Mouse (Mus musculus) kidney, postnatal 36 days (tissue): ENCODE results near the gene Lrrk1.

Source experiments
- DNase-seq, 2 experiments: peaks; one replicate each; pipeline ENCODE4 v3.0.0; 2021 to 2022; ENCODE audit warnings: mixed read lengths in 2 of 2

Lrrk1 gene

DNA sequence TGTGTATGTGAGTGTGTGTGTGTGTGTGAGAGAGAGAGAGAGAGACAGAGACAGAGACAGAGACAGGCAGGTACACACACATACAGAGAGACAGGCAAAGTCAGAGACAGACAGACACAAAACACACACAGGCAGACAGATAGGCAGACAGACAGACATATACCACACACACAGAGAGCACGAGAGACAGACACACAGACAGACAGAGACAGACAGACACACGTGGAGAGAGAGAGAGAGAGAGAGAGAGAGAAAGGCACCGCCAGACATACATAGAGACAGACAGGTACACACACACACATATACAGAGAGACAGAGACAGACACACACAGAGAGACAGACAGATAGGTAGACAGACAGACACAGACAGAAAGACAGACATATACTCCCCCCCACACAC, 138.7 kb downstream of the Lrrk1 start:
- DNase-seq = no peak

- no peak for DNase-seq
These were observed 139.1 kb downstream of the Lrrk1 start for GRCm38 (mm10) chr7:66249020-66249419.

- DNase-seq = no peak
These were observed 139.9 kb downstream of the Lrrk1 start for GRCm38 (mm10) chr7:66248270-66248669.

DNA sequence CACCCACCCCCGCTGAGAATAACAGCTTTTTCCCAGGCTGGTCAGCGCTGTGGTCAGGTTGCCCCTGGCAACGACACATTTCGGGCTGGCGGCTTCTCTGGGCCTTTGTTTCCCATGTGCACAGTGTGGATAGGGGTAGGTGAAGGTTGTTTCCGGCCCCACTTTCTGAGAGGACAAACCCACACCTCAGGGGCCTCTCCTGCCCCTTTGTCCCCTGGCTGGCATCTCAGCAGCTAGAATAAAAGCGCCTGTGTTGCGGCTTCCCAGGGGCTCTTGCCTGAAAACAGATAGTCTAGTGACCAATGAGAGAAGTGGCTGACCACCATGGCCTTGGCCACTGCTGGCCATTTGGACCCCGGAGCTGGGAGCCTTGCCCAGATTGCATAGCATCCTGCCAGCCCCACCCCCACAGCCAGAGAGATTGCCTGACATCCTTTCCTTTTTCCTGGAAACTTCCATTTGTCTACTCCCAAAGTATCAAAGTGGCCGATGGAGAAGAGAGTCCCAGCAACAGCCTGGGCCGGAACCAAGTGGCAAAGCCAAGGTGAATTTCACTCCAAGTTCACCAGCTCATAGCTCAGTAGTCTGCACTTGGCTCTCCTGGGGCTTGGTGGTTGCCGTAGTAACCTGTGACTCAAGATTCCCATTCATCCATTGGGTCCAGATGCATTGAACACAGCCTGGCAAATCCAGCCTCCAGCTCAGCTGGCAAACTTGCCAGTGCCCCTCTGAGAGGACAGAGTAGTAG, 140.7 kb downstream of the Lrrk1 start:
- DNase-seq = peak in 1 of 2 experiments; percentile 34

DNA sequence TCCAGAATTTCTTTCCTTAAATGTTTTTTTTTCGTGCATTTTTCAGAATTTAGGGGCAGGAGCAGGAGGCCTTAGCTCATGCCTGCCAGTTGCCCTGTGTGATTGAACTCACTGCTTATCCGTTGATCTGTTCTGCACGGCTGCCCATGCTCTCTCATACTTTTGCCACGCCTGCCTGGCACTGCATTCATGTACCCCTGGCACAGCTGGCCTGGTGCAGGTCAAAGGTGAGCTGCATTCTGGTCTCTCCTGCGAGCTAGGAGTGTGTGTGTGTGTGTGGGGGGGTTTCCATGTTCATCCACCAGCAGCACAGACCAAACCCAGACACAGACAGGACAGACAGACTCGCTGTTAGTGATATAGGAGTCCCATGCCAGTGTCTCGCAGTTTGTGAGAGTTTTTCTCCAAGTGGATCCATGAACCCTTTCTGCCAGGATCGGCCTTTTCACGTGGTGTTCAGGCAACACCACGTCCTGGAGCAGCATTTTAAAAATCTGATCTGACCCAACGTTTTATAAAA, 141.4 kb downstream of the Lrrk1 start:
- peak; percentile 66 to 70 for DNase-seq

GRCm38 (mm10) chr7:66245646-66246045, 142.5 kb downstream of the Lrrk1 start:
- DNase-seq = no peak

DNA sequence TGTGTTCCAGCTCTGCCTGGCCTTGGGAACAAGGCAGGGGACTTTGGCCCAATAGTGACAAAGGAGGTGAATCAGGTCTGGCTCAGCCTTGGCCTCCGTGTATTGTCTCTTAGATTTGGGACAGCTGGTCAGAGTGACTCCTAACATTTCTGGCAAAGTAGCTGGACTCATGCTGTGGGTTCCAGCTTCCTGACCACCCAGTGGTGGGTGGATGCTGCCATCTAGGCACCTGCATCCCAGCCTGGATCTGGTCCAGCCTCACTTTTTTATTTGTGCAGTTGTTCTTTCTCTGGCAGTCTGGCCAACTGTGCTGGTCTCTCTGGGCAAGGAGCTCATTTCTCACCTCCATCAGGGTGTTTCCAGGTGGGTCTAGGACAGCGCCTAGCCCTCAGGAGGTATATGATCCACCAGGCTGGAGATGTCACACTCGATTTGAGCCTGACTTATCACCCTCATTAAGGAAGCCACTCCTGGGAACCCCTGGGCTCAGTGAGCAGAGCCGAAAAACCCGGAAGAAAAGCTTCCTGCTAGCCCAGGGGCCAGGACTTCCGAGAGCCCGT, 144.3 kb downstream of the Lrrk1 start:
- DNase-seq = peak in 1 of 2 experiments; percentile 26

- DNase-seq = no peak
These were observed 146.2 kb downstream of the Lrrk1 start for GRCm38 (mm10) chr7:66241855-66242412.

GRCm38 (mm10) chr7:66238157-66238556, 150.0 kb downstream of the Lrrk1 start:
- no peak for DNase-seq

- DNase-seq = no peak
These were observed 154.1 kb downstream of the Lrrk1 start for GRCm38 (mm10) chr7:66233947-66234516.

DNA sequence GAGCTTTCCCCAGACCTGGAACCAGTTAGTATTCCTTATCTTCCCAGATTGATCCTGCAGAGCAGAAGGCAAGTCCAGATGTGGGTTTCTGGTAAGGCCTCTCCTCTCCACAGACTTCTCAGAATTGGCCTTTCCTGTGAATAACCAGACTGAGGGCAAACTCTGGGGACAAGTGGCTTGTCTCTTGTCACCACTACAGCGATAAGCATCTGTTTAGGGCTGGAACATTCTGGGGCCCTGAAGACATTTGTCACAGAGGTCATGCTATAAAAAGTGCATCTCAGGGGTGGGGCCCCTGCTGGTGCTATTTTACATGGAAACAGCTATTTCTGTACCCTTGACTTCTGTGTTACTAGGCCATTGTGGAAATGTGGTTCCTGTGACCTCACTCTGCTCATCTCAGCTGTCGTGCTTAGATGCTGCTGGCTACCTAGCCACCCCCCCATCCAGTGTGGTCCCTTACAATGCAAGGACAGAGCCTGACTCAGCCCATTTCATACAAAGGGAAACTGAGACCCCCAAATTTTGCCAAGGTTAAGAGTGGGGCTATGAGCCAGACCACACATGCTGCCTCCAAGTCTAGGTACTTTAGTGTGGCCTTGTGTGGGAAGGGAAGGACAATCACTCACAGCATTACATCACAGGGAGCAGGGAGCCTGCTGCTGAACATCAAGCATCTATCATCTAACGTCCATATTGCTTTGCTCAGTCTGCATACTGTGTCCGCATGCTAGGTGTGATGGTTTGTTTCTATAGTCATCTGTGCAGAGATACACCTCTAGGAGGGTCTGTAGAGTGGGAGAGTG, 154.8 kb downstream of the Lrrk1 start:
- no peak for DNase-seq

- no peak for DNase-seq
These were observed 156.3 kb downstream of the Lrrk1 start for GRCm38 (mm10) chr7:66231861-66232260.

DNA sequence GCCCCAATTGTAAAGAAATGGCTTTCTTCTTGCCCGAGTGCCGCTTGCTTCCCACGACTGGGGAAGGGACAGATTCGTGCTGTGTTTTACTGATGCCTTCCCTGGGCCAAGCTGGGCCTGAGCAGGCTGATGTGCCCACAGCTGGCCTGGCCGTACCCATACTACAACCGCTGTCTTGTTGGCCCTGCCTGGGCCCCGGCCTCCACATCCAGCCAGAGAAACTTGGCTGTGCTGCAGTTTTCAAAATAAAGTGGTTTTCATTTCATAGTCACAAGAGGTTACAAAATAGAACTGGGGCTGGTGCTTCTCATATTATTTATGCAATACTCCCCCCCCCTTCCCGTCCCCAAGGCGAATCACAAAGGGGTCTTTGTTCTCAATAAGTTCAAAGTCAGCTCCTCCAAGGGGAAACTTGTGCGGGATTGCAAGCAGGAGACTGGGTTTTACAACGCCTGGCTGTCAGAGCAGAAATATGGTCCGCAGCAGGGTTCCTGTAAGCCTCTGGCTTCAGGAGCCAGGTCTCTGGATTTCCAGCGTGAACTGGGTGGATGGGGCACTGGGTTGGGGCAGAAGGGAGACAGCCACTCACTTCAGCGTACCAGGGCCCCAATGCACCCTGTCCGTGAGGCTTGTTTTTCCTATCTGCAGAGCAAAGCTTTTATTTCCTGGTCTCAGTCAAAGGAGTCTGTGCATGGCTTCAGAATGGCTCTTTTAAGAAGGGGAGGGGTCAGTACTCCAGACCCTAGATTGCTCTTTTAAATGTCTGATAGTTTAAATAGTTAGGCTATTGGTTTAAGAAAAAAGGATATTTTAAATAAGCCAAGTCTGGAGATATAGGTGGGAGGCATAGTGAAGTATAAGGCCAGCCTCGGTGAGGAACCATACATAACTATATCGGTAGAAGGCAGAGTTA, 157.3 kb downstream of the Lrrk1 start:
- DNase-seq = no peak

- DNase-seq = no peak
These were observed 157.9 kb downstream of the Lrrk1 start for GRCm38 (mm10) chr7:66230246-66230637.

DNA sequence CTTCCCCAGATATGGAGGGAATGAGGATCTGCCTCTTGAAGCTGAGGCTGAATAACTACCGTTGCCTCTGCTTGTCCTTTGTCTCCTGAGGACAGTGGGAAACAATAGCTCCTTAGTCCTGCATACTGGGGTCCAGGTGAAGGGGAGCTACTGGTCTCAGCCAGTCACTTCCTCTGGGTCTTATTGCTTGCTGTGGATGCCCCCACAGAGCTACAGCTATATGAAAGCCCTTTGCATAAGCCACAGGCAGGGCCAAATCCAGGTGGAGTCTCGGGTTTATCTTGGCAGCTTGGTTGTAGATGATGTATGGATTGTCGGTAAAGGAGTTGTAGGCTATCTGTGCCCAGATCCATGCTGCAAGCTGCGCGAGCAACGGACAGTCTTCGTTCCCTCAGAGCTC, 158.7 kb downstream of the Lrrk1 start:
- DNase-seq = no peak

DNA sequence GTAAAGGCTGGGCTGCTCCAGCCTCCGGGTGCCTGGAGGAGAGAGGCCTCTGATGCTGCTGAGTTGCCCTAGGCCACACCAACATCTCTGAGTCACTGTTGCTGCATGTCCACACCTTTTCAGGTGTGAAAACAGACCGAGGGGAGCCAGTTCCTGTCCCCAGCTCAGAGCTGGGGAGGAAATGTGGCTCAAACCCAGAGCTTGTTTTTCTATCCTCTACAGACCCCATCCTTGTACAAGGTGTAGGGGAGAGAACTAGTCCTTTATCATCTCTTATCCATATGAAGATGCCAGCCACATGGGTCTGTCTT, 159.6 kb downstream of the Lrrk1 start:
- DNase-seq = no peak

DNA sequence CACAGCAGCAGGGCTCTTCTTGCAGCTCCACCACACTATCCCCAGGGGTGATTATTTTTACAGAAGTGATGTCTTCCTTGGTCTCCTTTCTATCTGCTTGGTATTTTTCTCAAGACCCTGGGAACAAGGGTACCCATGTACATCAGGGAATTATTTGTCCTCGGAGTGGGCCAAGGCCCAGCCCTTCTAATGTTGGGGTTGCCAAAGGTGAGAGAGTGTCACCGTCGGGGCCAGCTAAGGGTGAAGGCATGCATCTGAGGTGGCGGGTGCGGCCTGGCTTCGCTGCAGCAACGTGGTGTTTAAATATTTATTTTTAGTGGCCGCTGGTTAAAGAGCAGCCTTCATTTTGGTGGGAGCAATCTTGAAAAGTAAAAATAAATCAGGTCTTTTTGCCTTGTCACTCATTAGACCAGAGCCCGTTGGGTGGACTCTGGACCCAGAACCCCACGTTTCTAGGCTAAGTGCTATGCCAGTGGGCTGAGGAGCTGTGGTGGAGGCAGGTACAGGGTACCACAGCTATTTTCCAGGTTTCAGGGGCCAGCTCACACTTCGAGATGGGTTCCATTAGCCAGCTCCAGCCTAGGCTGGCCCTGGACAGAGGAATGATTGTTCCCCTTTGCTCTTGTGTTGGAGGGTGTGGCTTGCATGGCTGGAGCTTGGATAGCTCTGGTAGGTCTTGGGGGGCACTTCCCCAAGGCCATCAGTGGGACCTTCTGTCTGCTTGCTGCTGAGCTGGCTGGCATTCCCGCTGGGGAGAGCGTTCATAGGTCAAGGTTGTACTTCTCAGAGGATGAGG, 160.1 kb downstream of the Lrrk1 start:
- DNase-seq = peak; percentile 36 to 57

DNA sequence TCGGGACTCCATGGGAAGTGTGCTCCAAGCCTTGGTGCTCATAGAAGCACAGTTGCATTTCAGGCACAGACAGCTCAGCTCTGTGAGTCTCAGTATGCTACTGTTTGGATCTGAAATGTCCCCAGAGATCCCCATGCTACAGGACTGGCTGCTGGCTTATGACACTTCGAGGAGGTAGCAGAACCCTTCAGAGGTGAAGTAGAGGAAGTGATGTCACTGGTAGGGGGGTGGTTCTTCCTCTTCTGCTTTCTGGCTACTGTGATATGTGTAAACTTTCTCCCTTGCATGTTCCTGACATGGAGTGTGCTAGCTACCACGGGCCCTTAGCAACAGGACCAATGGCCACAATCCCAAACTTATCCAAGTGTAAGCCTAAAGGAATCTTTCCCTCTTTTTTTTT, 162.3 kb downstream of the Lrrk1 start:
- no peak for DNase-seq

GRCm38 (mm10) chr7:66224541-66224940, 163.6 kb downstream of the Lrrk1 start:
- no peak for DNase-seq

GRCm38 (mm10) chr7:66223731-66224130, 164.4 kb downstream of the Lrrk1 start:
- no peak for DNase-seq

DNA sequence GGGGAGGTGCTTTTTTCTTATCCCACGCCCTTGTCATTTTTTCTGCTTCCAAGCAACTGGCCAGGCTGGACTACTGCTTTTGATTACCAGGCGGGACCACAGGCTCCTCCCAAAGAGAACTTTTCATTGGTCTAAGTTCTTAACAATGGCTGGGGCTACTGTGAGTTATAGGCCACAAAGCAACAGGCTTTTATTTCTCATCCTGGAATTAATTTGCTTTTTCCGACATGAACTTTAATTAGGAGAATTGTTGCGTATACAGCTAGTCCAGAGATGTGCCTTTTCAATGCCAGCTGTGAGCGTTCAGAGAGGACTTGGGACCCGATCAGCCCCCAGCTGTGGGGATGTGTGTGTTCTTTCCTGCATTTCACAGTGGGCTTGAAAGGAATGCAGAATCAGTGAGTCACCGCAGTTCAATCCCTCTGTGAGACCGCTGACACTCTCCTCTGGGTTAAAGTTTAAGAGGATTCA, 165.5 kb downstream of the Lrrk1 start:
- peak; percentile 53 to 73 for DNase-seq
